Mouse (Mus musculus) natural killer cell, adult 2 months (primary cell): Measurements from ENCODE around the gene Vmn1r107.
"Not testable (repeated sequence)": the region's sequence is repeated elsewhere in the genome, so short reads cannot be mapped to it uniquely, and the experiment has no call there.

ENCODE experiments used
- DNase-seq, 2 experiments: peaks; one replicate each; pipeline ENCODE4 v3.0.0; 2022; ENCODE audit warnings: low spot score in 2 of 2

Gene Vmn1r107

GRCm38 (mm10) chr7:20668618-20669017, at the start of gene Vmn1r107:
TSS of gene Vmn1r107 (plus strand) at chr7:20668918.
- DNase-seq: not testable (repeated sequence)

GRCm38 (mm10) chr7:20703116-20703515, 34.4 kb downstream of the Vmn1r107 start, which contains the start of gene Vmn1r111:
TSS of gene Vmn1r111 (minus strand) at chr7:20703216.
- not testable (repeated sequence) for DNase-seq
